16 mouse cellular contexts compared by ENCODE assay signal in genomic region chr4:43604751-43605685, GRCm38 (mm10). TPM values are rescaled to one million over a fixed set of nuclear protein-coding genes. Genes with fewer than 3 reads are reported as not detected.
A peak's percentile ranks its signal among the peaks of the same experiment; 100 is the strongest.
DNase-seq lines count a peak whose midpoint lies in the region; ATAC-seq and TF ChIP-seq lines count a peak whose summit lies in the region.
"Had no signal": no experiment of that assay in that cellular context is flagged by ENCODE, and none has a peak within 500 bp of the region (broad histone marks: within the 10 kb centered on the region; RNA-seq: fewer than 3 reads in every experiment).

No protein-coding gene starts in this region.

- no peak for DNase-seq in lung, postnatal 10 days
- DNase-seq in liver: peak; percentile 79
- no peak for DNase-seq in frontal cortex, adult 2 months (ENCODE audit: extremely low spot score in 1 of 2, low spot score in 1 of 2)
- DNase-seq in ovary, postnatal 14 days (ENCODE audit: low spot score): no peak
- DNase-seq in retina, embryonic 14.5 days (ENCODE audit: low spot score): no peak
- DNase-seq: adrenal gland, postnatal 14 days; cerebellum, adult 8-10 months; heart, postnatal 14 days; kidney, adult 11 months had no signal

- no peaks in the 10 kb centered on the region for H3K4me1 ChIP-seq in lung, embryonic 16.5 days (replicated peaks; ENCODE audit: control insufficient read depth, insufficient read depth, low read length)
- peaks cover 7% of the 10 kb centered on the region; the same call in 1 of the 2 replicates for H3K4me1 ChIP-seq in bone marrow, adult 2 months (ENCODE audit: control insufficient read depth, insufficient read depth, low read length)
- H3K4me1 ChIP-seq: limb, embryonic 10.5 days had no signal

- H3K36me3 ChIP-seq in lung, embryonic 16.5 days (ENCODE audit: control insufficient read depth, insufficient read depth, low read length): no peaks in the 10 kb centered on the region
- H3K36me3 ChIP-seq: limb, embryonic 10.5 days had no signal

- TF ChIP-seq POLR2A in bone marrow, adult 2 months (IDR thresholded peaks at IDR 0.05; ENCODE audit: borderline replicate concordance, control insufficient read depth, low read depth, low read length): no peak

- peak overlapping the region; percentile 18; the same call in 1 of the 2 replicates for H3K9ac ChIP-seq in lung, embryonic 16.5 days (ENCODE audit: low read length)

- TF ChIP-seq CTCF in bone marrow, adult 2 months (IDR thresholded peaks at IDR 0.05; ENCODE audit: control insufficient read depth, insufficient read depth, low read length): no peak

- no peak overlapping the region for H3K27ac ChIP-seq in lung, embryonic 16.5 days (ENCODE audit: low read length)
- H3K27ac ChIP-seq in bone marrow, adult 2 months (ENCODE audit: control insufficient read depth, insufficient read depth, low read depth, low read length, poor library complexity): peak overlapping the region; percentile 75
- H3K27ac ChIP-seq: layer of hippocampus, adult 2 months; limb, embryonic 10.5 days; macrophage had no signal

- no peak overlapping the region for H3K4me3 ChIP-seq in lung, embryonic 16.5 days (ENCODE audit: low read length)
- peak overlapping the region; percentile 3 for H3K4me3 ChIP-seq in bone marrow, adult 2 months (replicated peaks; ENCODE audit: control insufficient read depth, low read depth, low read length)
- H3K4me3 ChIP-seq: layer of hippocampus, adult 2 months; limb, embryonic 10.5 days had no signal

- ATAC-seq in lung, embryonic 16.5 days (ENCODE audit: low read depth): no peak
- ATAC-seq in neutrophil, adult 5-6 weeks (ENCODE audit: extremely low read depth, insufficient number of reproducible peaks, low FRiP score, poor library complexity, severe bottlenecking): peak; percentile 36; the same call in 1 of the 2 replicates
- ATAC-seq: forebrain, embryonic 16.5 days had no signal

- H3K9me3 ChIP-seq in lung, embryonic 16.5 days (ENCODE audit: control insufficient read depth, low read length): no peaks in the 10 kb centered on the region
- H3K9me3 ChIP-seq: limb, embryonic 10.5 days had no signal

- H3K4me2 ChIP-seq in lung, embryonic 16.5 days (ENCODE audit: low read depth, low read length): no peak overlapping the region

- WGBS in lung, embryonic 16.5 days: 51% methylated on average over 9 of the region's 9 CpGs
- WGBS in bone marrow, adult 2 months: 34% methylated on average over 9 of the region's 9 CpGs

- H3K27me3 ChIP-seq in lung, embryonic 16.5 days (ENCODE audit: control insufficient read depth, insufficient read depth, low read depth, low read length): no peaks in the 10 kb centered on the region; the same call in 1 of the 2 replicates

RNA-seq across cellular contexts. Expression of gene Msmp, which starts 20.7 kb away (rescaled TPM):
- polyA plus RNA-seq in lung, embryonic 16.5 days (2015; fragmentation: Nextera tagmentation; extraction: Ambion mirVana): 0.38 and 1.1 TPM in 2 replicates
- not detected in 2 replicates for polyA plus RNA-seq in bone marrow, adult 2 months (2011; ENCODE audit: insufficient read depth, insufficient read length, low replicate concordance, missing spikeins)
- not detected in 2 replicates for total RNA-seq in neutrophil, adult 5-6 weeks (2017)
- not detected in 2 replicates for polyA plus RNA-seq in frontal cortex, adult 2 months (2012; rRNA removed)
- total RNA-seq: heart, postnatal 14 days; layer of hippocampus, adult 2 months had no signal
- polyA plus RNA-seq: macrophage had no signal

RNA-seq across cellular contexts. Expression of gene Gba2, which starts 26.3 kb away (rescaled TPM):
- 21.0 and 21.3 TPM in 2 replicates for polyA plus RNA-seq in lung, embryonic 16.5 days (2015; fragmentation: Nextera tagmentation; extraction: Ambion mirVana)
- polyA plus RNA-seq in bone marrow, adult 2 months (2011; ENCODE audit: insufficient read depth, insufficient read length, low replicate concordance, missing spikeins): 16.5 and 29.8 TPM in 2 replicates
- total RNA-seq in neutrophil, adult 5-6 weeks (2017): 22.2 and 23.2 TPM in 2 replicates
- polyA plus RNA-seq in frontal cortex, adult 2 months (2012; rRNA removed): 85.8 and 91.4 TPM in 2 replicates

RNA-seq across cellular contexts. Expression of gene Rgp1, which starts 26.5 kb away (rescaled TPM):
- polyA plus RNA-seq in lung, embryonic 16.5 days (2015; fragmentation: Nextera tagmentation; extraction: Ambion mirVana): 23.1 and 25.0 TPM in 2 replicates
- 20.1 and 43.5 TPM in 2 replicates for polyA plus RNA-seq in bone marrow, adult 2 months (2011; ENCODE audit: insufficient read depth, insufficient read length, low replicate concordance, missing spikeins)
- total RNA-seq in neutrophil, adult 5-6 weeks (2017): 21.0 and 23.2 TPM in 2 replicates
- 35.5 and 39.6 TPM in 2 replicates for polyA plus RNA-seq in frontal cortex, adult 2 months (2012; rRNA removed)

RNA-seq across cellular contexts. Expression of gene Npr2, which starts 26.7 kb away (rescaled TPM):
- 11.1 and 11.6 TPM in 2 replicates for polyA plus RNA-seq in lung, embryonic 16.5 days (2015; fragmentation: Nextera tagmentation; extraction: Ambion mirVana)
- 2.0 and 3.7 TPM in 2 replicates for polyA plus RNA-seq in bone marrow, adult 2 months (2011; ENCODE audit: insufficient read depth, insufficient read length, low replicate concordance, missing spikeins)
- total RNA-seq in neutrophil, adult 5-6 weeks (2017): 0.35 and 0.37 TPM in 2 replicates
- 119 and 122 TPM in 2 replicates for polyA plus RNA-seq in frontal cortex, adult 2 months (2012; rRNA removed)
- polyA plus RNA-seq: macrophage had no signal

RNA-seq across cellular contexts. Expression of gene Tln1, which starts 42.5 kb away (rescaled TPM):
- 68.7 and 84.9 TPM in 2 replicates for polyA plus RNA-seq in lung, embryonic 16.5 days (2015; fragmentation: Nextera tagmentation; extraction: Ambion mirVana)
- polyA plus RNA-seq in bone marrow, adult 2 months (2011; ENCODE audit: insufficient read depth, insufficient read length, low replicate concordance, missing spikeins): 394 and 621 TPM in 2 replicates
- total RNA-seq in neutrophil, adult 5-6 weeks (2017): 386 and 458 TPM in 2 replicates
- polyA plus RNA-seq in frontal cortex, adult 2 months (2012; rRNA removed): 42.4 and 43.2 TPM in 2 replicates
